Mouse (Mus musculus): ENCODE data around the gene Alkbh3.

DNA sequence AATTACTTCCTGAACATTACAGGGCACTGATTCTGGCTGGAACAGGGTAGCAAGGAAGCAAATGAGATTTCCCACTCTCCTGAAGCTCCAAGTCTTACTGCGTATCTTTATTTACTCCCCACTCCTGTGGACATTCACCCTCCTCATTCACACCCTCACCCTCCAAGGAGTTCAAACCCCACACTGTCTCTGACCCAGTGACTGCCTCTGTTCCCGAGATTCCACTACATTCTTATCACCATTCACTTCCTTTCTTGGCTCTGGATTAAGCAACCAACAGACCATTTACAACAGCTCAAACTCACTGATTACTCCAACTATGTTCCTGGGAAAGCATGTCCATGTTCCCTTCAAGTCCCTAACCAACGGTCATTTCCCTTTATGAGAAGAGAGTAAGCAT is 19.3 kb downstream of the Alkbh3 start:
- TF ChIP-seq CTCF (IDR thresholded peaks at IDR 0.05; ENCODE audit: low read depth, low read length), result no peak
- TF ChIP-seq POLR2A (IDR thresholded peaks at IDR 0.05; ENCODE audit: insufficient read depth, low read length), result no peak
- TF ChIP-seq EP300 (IDR thresholded peaks at IDR 0.05; ENCODE audit: insufficient read depth, low read depth, low read length), result no peak
